In genomic region chr2:25211121-25211670, GRCm38 (mm10) we compare ENCODE assay signal across 8 mouse cellular contexts. TPM values are rescaled to one million over a fixed set of nuclear protein-coding genes. Genes with fewer than 3 reads are reported as not detected.
DNase-seq lines count a peak whose midpoint lies in the region; ATAC-seq and TF ChIP-seq lines count a peak whose summit lies in the region.

Gene Nelfb (minus strand): TSS chr2:25211489.

- peaks cover 2 to 11% of the 10 kb centered on the region in 2 experiments; a peak in 3 of 4 replicates for H3K36me3 ChIP-seq in MEL (ENCODE audit: control insufficient read depth in 1 of 2, insufficient read depth in 2 of 2, low read length in 2 of 2)
- peaks cover 16% of the 10 kb centered on the region for H3K36me3 ChIP-seq in forebrain, postnatal 0 days (ENCODE audit: insufficient read depth)
- peaks cover 18% of the 10 kb centered on the region for H3K36me3 ChIP-seq in lung, embryonic 14.5 days (ENCODE audit: insufficient read depth)

- peaks cover 6 to 17% of the 10 kb centered on the region in 2 experiments for H3K4me1 ChIP-seq in MEL (ENCODE audit: control insufficient read depth in 1 of 2, insufficient read depth in 2 of 2, low read length in 2 of 2)
- peaks cover 6% of the 10 kb centered on the region; the same call in 1 of the 2 replicates for H3K4me1 ChIP-seq in cerebellum, adult 2 months (ENCODE audit: control insufficient read depth, insufficient read depth, low read length)
- H3K4me1 ChIP-seq in forebrain, postnatal 0 days (ENCODE audit: insufficient read depth) = peaks cover 17% of the 10 kb centered on the region
- peaks cover 8% of the 10 kb centered on the region for H3K4me1 ChIP-seq in lung, embryonic 14.5 days (ENCODE audit: insufficient read depth)

- TF ChIP-seq CTCF in MEL (IDR thresholded peaks at IDR 0.05 in 2 of 3, conservative IDR thresholded peaks at IDR 0.05 in 1 of 3; ENCODE audit: control insufficient read depth in 1 of 3, insufficient read depth in 1 of 3, low read depth in 2 of 3, low read length in 3 of 3, poor library complexity in 1 of 3, severe bottlenecking in 1 of 3) = 0 out of 6 replicates have a peak, but pooled peaks of 1 of the 3 experiments have one; percentile 1
- TF ChIP-seq CTCF in cerebellum, adult 2 months (IDR thresholded peaks at IDR 0.05; ENCODE audit: borderline replicate concordance, insufficient read depth, low read depth, low read length) = no peak
- TF ChIP-seq CTCF in forebrain, postnatal 0 days (IDR thresholded peaks at IDR 0.05; ENCODE audit: low read depth) = 0 out of 2 replicates have a peak, but pooled peaks have one; percentile 2
- TF ChIP-seq CTCF in layer of hippocampus, adult 2 months (conservative IDR thresholded peaks at IDR 0.05) = no peak
- TF ChIP-seq CTCF in lung, embryonic 14.5 days (IDR thresholded peaks at IDR 0.05; ENCODE audit: low read depth) = no peak

- H3K9ac ChIP-seq in MEL (ENCODE audit: control insufficient read depth, low read depth, low read length, poor library complexity, severe bottlenecking) = peak within 1 kb of the TSS; percentile 93
- peak within 1 kb of the TSS; percentile 90 for H3K9ac ChIP-seq in forebrain, postnatal 0 days
- H3K9ac ChIP-seq in lung, embryonic 14.5 days = peak within 1 kb of the TSS; percentile 81

- H3K4me3 ChIP-seq in MEL (ENCODE audit: control insufficient read depth in 1 of 2, insufficient read depth in 1 of 2, low read depth in 2 of 2, low read length in 2 of 2) = peak within 1 kb of the TSS; percentile 69 to 97
- H3K4me3 ChIP-seq in cerebellum, adult 2 months (replicated peaks; ENCODE audit: insufficient read depth, low read depth, low read length) = peak within 1 kb of the TSS; percentile 90
- peak within 1 kb of the TSS; percentile 91 for H3K4me3 ChIP-seq in forebrain, postnatal 0 days (ENCODE audit: low read depth, low read length)
- peak within 1 kb of the TSS; percentile 91 for H3K4me3 ChIP-seq in layer of hippocampus, adult 2 months
- peak within 1 kb of the TSS; percentile 89 for H3K4me3 ChIP-seq in lung, embryonic 14.5 days (ENCODE audit: low read depth, low read length)

- TF ChIP-seq RAD21 in MEL (IDR thresholded peaks at IDR 0.05; ENCODE audit: low read depth, low read length) = no peak

- WGBS in cerebellum, adult 2 months = under 1% methylated on average over 44 of the region's 44 CpGs
- WGBS in forebrain, postnatal 0 days = 3% methylated on average over 44 of the region's 44 CpGs
- under 1% methylated on average over 44 of the region's 44 CpGs for WGBS in lung, embryonic 14.5 days

- peak within 1 kb of the TSS; percentile 76 for H3K27ac ChIP-seq in MEL (ENCODE audit: control insufficient read depth, low read depth, low read length)
- peak within 1 kb of the TSS; percentile 80 for H3K27ac ChIP-seq in cerebellum, adult 2 months (ENCODE audit: insufficient read depth, low read length)
- H3K27ac ChIP-seq in forebrain, postnatal 0 days (ENCODE audit: low read depth, low read length) = peak within 1 kb of the TSS; percentile 88
- H3K27ac ChIP-seq in layer of hippocampus, adult 2 months = peak within 1 kb of the TSS; percentile 98
- H3K27ac ChIP-seq in lung, embryonic 14.5 days (ENCODE audit: low read depth) = peak within 1 kb of the TSS; percentile 75

- peak; percentile 96 for ATAC-seq in forebrain, postnatal 0 days
- ATAC-seq in lung, embryonic 14.5 days (ENCODE audit: insufficient read depth) = peak; percentile 94
- ATAC-seq in neutrophil, adult 5-6 weeks (ENCODE audit: extremely low read depth, insufficient number of reproducible peaks, low FRiP score, poor library complexity, severe bottlenecking) = peak; percentile 93

- peaks cover 21% of the 10 kb centered on the region for H3K79me2 ChIP-seq in MEL (ENCODE audit: control insufficient read depth, insufficient read depth, low read length, poor library complexity)

- no peak for TF ChIP-seq EP300 in MEL (IDR thresholded peaks at IDR 0.05; ENCODE audit: low read depth in 1 of 2, low read length in 2 of 2)

- no peaks in the 10 kb centered on the region for H3K9me3 ChIP-seq in MEL (replicated peaks; ENCODE audit: insufficient read depth, low read length)
- H3K9me3 ChIP-seq in forebrain, postnatal 0 days (ENCODE audit: low read length) = no peaks in the 10 kb centered on the region
- no peaks in the 10 kb centered on the region for H3K9me3 ChIP-seq in lung, embryonic 14.5 days (ENCODE audit: low read depth, low read length)

- intact Hi-C loops in heart, postnatal 36 days (cut with DNase I) = no loop called here

- peak; percentile 98 for DNase-seq in MEL (ENCODE audit: low read depth, low spot score)
- peak; percentile 86 to 93 for DNase-seq in cerebellum, adult 2 months
- DNase-seq in forebrain, postnatal 0 days = peak; percentile 85
- DNase-seq in heart, postnatal 36 days = peak; percentile 88 to 93
- DNase-seq in layer of hippocampus, adult 2 months (ENCODE audit: low spot score in 2 of 2) = peak; percentile 83 to 84
- DNase-seq in lung, embryonic 14.5 days = peak; percentile 95
- peak; percentile 92 for DNase-seq in testis, postnatal 14 days (ENCODE audit: low spot score)

- no peaks in the 10 kb centered on the region for H3K27me3 ChIP-seq in MEL (ENCODE audit: control insufficient read depth in 1 of 2, insufficient read depth in 2 of 2, low read length in 2 of 2)
- no peaks in the 10 kb centered on the region for H3K27me3 ChIP-seq in cerebellum, adult 2 months (ENCODE audit: control insufficient read depth, insufficient read depth, low read length)
- no peaks in the 10 kb centered on the region for H3K27me3 ChIP-seq in forebrain, postnatal 0 days (ENCODE audit: insufficient read depth, low read length)
- H3K27me3 ChIP-seq in lung, embryonic 14.5 days (ENCODE audit: insufficient read depth, low read length) = no peaks in the 10 kb centered on the region

- peak; percentile 83 to 96 for TF ChIP-seq POLR2A in MEL (IDR thresholded peaks at IDR 0.05; ENCODE audit: control insufficient read depth in 1 of 2, insufficient read depth in 1 of 2, low read depth in 1 of 2, low read length in 2 of 2, poor library complexity in 1 of 2)
- TF ChIP-seq POLR2A in cerebellum, adult 2 months (IDR thresholded peaks at IDR 0.05; ENCODE audit: borderline replicate concordance, insufficient read depth, low read length) = peak; percentile 78

- H3K4me2 ChIP-seq in forebrain, postnatal 0 days (ENCODE audit: low read depth) = peak within 1 kb of the TSS; percentile 85
- peak within 1 kb of the TSS; percentile 94 for H3K4me2 ChIP-seq in lung, embryonic 14.5 days

TF ChIP-seq in MEL, 35 proteins besides CTCF, POLR2A, EP300 and RAD21 (continues in another document):
- TF ChIP-seq ELF1 (IDR thresholded peaks at IDR 0.05; ENCODE audit: low read depth, low read length) (peak; percentile 91), NRF1 (IDR thresholded peaks at IDR 0.05; ENCODE audit: insufficient read depth, low read depth, low read length, poor library complexity, severe bottlenecking) (peak; percentile 38; the same call in 1 of the 2 replicates), ETS1 (IDR thresholded peaks at IDR 0.05; ENCODE audit: low read depth, low read length) (no peak), RCOR1 (IDR thresholded peaks at IDR 0.05; ENCODE audit: low read depth, low read length) (no peak), JUND (IDR thresholded peaks at IDR 0.05; ENCODE audit: low read depth, low read length) (no peak), E2F4 (IDR thresholded peaks at IDR 0.05; ENCODE audit: borderline replicate concordance, low read depth, low read length) (peak; percentile 65; the same call in 1 of the 2 replicates), ZMIZ1 (IDR thresholded peaks at IDR 0.05; ENCODE audit: low read depth, low read length) (peak; percentile 85), MAFK (IDR thresholded peaks at IDR 0.05; ENCODE audit: borderline replicate concordance, low read depth, low read length) (no peak), MXI1 (IDR thresholded peaks at IDR 0.05; ENCODE audit: low read depth, low read length) (peak; percentile 90; the same call in 1 of the 2 replicates), UBTF (IDR thresholded peaks at IDR 0.05; ENCODE audit: borderline replicate concordance, insufficient read depth, low read depth, low read length) (no peak), POLR2AphosphoS5 (IDR thresholded peaks at IDR 0.05; ENCODE audit: borderline replicate concordance, low read depth, low read length) (no peak), NELFE (IDR thresholded peaks at IDR 0.05; ENCODE audit: low read depth, low read length) (peak; percentile 84), ZC3H11A (IDR thresholded peaks at IDR 0.05; ENCODE audit: low read depth, low read length) (no peak), KAT2A (conservative IDR thresholded peaks at IDR 0.05; ENCODE audit: low read depth, low read length) (peak; percentile 68; the same call in 1 of the 2 replicates), MYC (IDR thresholded peaks at IDR 0.05; ENCODE audit: low read depth, low read length) (peak; percentile 58), CHD2 (IDR thresholded peaks at IDR 0.05; ENCODE audit: low read length) (no peak), MYB (IDR thresholded peaks at IDR 0.05; ENCODE audit: low read depth, low read length) (no peak), SIN3A (IDR thresholded peaks at IDR 0.05; ENCODE audit: low read length) (peak; percentile 86), CHD1 (IDR thresholded peaks at IDR 0.05; ENCODE audit: low read depth, low read length) (no peak), BHLHE40 (IDR thresholded peaks at IDR 0.05; ENCODE audit: borderline replicate concordance, low read depth, low read length) (peak; percentile 67), TBP (IDR thresholded peaks at IDR 0.05; ENCODE audit: low read depth, low read length) (peak; percentile 72), ZNF384 (IDR thresholded peaks at IDR 0.05; ENCODE audit: low read depth, low read length) (no peak), MAX (IDR thresholded peaks at IDR 0.05; ENCODE audit: low read length) (peak; percentile 76; the same call in 1 of the 2 replicates), TAL1 (IDR thresholded peaks at IDR 0.05; ENCODE audit: low read length) (no peak), USF2 (IDR thresholded peaks at IDR 0.05; ENCODE audit: borderline replicate concordance in 1 of 2, insufficient read depth in 1 of 2, low read depth in 1 of 2, low read length in 2 of 2) (no peak), MAZ (IDR thresholded peaks at IDR 0.05; ENCODE audit: low read depth, low read length) (peak; percentile 82)

RNA-seq across cellular contexts. Expression of gene Nelfb, which starts in this region (rescaled TPM):
- 62.9 and 63.1 TPM in 2 replicates for total RNA-seq in MEL (2012; rRNA removed)
- polyA plus RNA-seq in MEL (2012; ENCODE audit: insufficient read depth in 1 of 2, insufficient read length in 2 of 2, low read depth in 1 of 2, low replicate concordance in 2 of 2, missing spikeins in 1 of 2) = 10 to 100 TPM in 1 of 2 experiments, not detected in 1; 83.5 TPM
- 69.4 and 84.5 TPM in 2 replicates for polyA plus RNA-seq in cerebellum, adult 2 months (2012; rRNA removed)
- total RNA-seq in forebrain, postnatal 0 days (2014; rRNA removed) = 94.6 and 115 TPM in 2 replicates
- polyA plus RNA-seq in forebrain, postnatal 0 days (2015; fragmentation: Nextera tagmentation; extraction: Ambion mirVana) = 57.1 and 76.1 TPM in 2 replicates
- total RNA-seq in heart, postnatal 36 days (2021) = 10 to 100 TPM; 38.7 to 39.9 TPM
- 10 to 100 TPM; 57.0 to 58.5 TPM for total RNA-seq in layer of hippocampus, adult 2 months (2021)
- polyA plus RNA-seq in lung, embryonic 14.5 days (2014; fragmentation: Nextera tagmentation; extraction: Ambion mirVana) = 96.6 and 108 TPM in 2 replicates
- total RNA-seq in neutrophil, adult 5-6 weeks (2017) = 95.0 and 104 TPM in 2 replicates

Comparison
In these comparisons a context has a peak if more than half of its experiments do, and no peak if none do; other contexts are left out.
1. Peak in every context shown above with its lines: DNase-seq, ATAC-seq, H3K4me3 ChIP-seq and H3K27ac ChIP-seq.